Mouse (Mus musculus): ENCODE results near the gene Pcca. TPM values are rescaled to one million over a fixed set of nuclear protein-coding genes. Genes with fewer than 3 reads are reported as not detected.

Pcca gene
- polyA plus RNA-seq, 1 experiment from 2014 or later: 27.7 TPM

GRCm38 (mm10) chr14:122823791-122824190, 289.7 kb downstream of the Pcca start:
- no peaks in the 10 kb centered on the region for H3K36me3 ChIP-seq (ENCODE audit: control insufficient read depth, insufficient read depth, low read length)
- no peak overlapping the region for H3K9ac ChIP-seq (replicated peaks; ENCODE audit: low read depth, low read length)

GRCm38 (mm10) chr14:122825464-122825863, 291.3 kb downstream of the Pcca start:
- Histone ChIP-seq H3K4me1 (ENCODE audit: control insufficient read depth, insufficient read depth, low read length) (no peaks in the 10 kb centered on the region), H3K9ac (replicated peaks; ENCODE audit: low read depth, low read length) (no peak overlapping the region), H3K27ac (ENCODE audit: low read depth, low read length) (no peak overlapping the region), H3K9me3 (ENCODE audit: control insufficient read depth, low read length) (no peaks in the 10 kb centered on the region), H3K4me3 (ENCODE audit: low read depth, low read length) (no peak overlapping the region), H3K36me3 (ENCODE audit: control insufficient read depth, insufficient read depth, low read length) (no peaks in the 10 kb centered on the region), H3K27me3 (ENCODE audit: control insufficient read depth, insufficient read depth, low read length) (no peaks in the 10 kb centered on the region), H3K4me2 (ENCODE audit: low read depth, low read length) (no peak overlapping the region)
- no peak for ATAC-seq (ENCODE audit: low read depth)
- 94% methylated on average over 2 of the region's 2 CpGs for WGBS

More at GRCm38 (mm10) chr14:122823791-122824190, 289.7 kb downstream of the Pcca start:
- no peak for ATAC-seq (ENCODE audit: low read depth)
- no peak overlapping the region for H3K4me2 ChIP-seq (ENCODE audit: low read depth, low read length)
- H3K27ac ChIP-seq (ENCODE audit: low read depth, low read length): no peak overlapping the region
- H3K27me3 ChIP-seq (ENCODE audit: control insufficient read depth, insufficient read depth, low read length): no peaks in the 10 kb centered on the region
- no peaks in the 10 kb centered on the region for H3K9me3 ChIP-seq (ENCODE audit: control insufficient read depth, low read length)
- WGBS: 77% methylated on average over 2 of the region's 2 CpGs
- H3K4me1 ChIP-seq (ENCODE audit: control insufficient read depth, insufficient read depth, low read length): no peaks in the 10 kb centered on the region
- no peak overlapping the region for H3K4me3 ChIP-seq (ENCODE audit: low read depth, low read length)

- WGBS: 86% methylated on average over 1 of the region's 1 CpGs
- no peaks in the 10 kb centered on the region for H3K9me3 ChIP-seq (ENCODE audit: control insufficient read depth, low read length)
- no peak overlapping the region for H3K9ac ChIP-seq (replicated peaks; ENCODE audit: low read depth, low read length)
- H3K4me1 ChIP-seq (ENCODE audit: control insufficient read depth, insufficient read depth, low read length): no peaks in the 10 kb centered on the region
- H3K4me2 ChIP-seq (ENCODE audit: low read depth, low read length): no peak overlapping the region
- H3K4me3 ChIP-seq (ENCODE audit: low read depth, low read length): no peak overlapping the region
- H3K27me3 ChIP-seq (ENCODE audit: control insufficient read depth, insufficient read depth, low read length): no peaks in the 10 kb centered on the region
- ATAC-seq (ENCODE audit: low read depth): no peak
- no peaks in the 10 kb centered on the region for H3K36me3 ChIP-seq (ENCODE audit: control insufficient read depth, insufficient read depth, low read length)
- H3K27ac ChIP-seq (ENCODE audit: low read depth, low read length): no peak overlapping the region
Observed at GRCm38 (mm10) chr14:122830433-122830832, 296.3 kb downstream of the Pcca start.

- no peak for ATAC-seq (ENCODE audit: low read depth)
- 91% methylated on average over 3 of the region's 3 CpGs for WGBS
- no peaks in the 10 kb centered on the region for H3K36me3 ChIP-seq (ENCODE audit: control insufficient read depth, insufficient read depth, low read length)
- H3K4me3 ChIP-seq (ENCODE audit: low read depth, low read length): no peak overlapping the region
- H3K4me2 ChIP-seq (ENCODE audit: low read depth, low read length): no peak overlapping the region
- H3K27me3 ChIP-seq (ENCODE audit: control insufficient read depth, insufficient read depth, low read length): no peaks in the 10 kb centered on the region
- no peak overlapping the region for H3K9ac ChIP-seq (replicated peaks; ENCODE audit: low read depth, low read length)
- H3K27ac ChIP-seq (ENCODE audit: low read depth, low read length): no peak overlapping the region
- H3K4me1 ChIP-seq (ENCODE audit: control insufficient read depth, insufficient read depth, low read length): peaks cover 5% of the 10 kb centered on the region; the same call in 1 of the 2 replicates
- H3K9me3 ChIP-seq (ENCODE audit: control insufficient read depth, low read length): no peaks in the 10 kb centered on the region
Observed at GRCm38 (mm10) chr14:122833666-122834065, 299.5 kb downstream of the Pcca start.

- Histone ChIP-seq H3K27me3 (ENCODE audit: control insufficient read depth, insufficient read depth, low read length) (no peaks in the 10 kb centered on the region), H3K4me2 (ENCODE audit: low read depth, low read length) (no peak overlapping the region), H3K4me3 (ENCODE audit: low read depth, low read length) (no peak overlapping the region), H3K36me3 (ENCODE audit: control insufficient read depth, insufficient read depth, low read length) (no peaks in the 10 kb centered on the region), H3K9ac (replicated peaks; ENCODE audit: low read depth, low read length) (no peak overlapping the region), H3K9me3 (ENCODE audit: control insufficient read depth, low read length) (no peaks in the 10 kb centered on the region), H3K27ac (ENCODE audit: low read depth, low read length) (no peak overlapping the region), H3K4me1 (ENCODE audit: control insufficient read depth, insufficient read depth, low read length) (peaks cover 5% of the 10 kb centered on the region; the same call in 1 of the 2 replicates)
- no peak for ATAC-seq (ENCODE audit: low read depth)
- 85% methylated on average over 1 of the region's 1 CpGs for WGBS
Observed at GRCm38 (mm10) chr14:122834753-122835152, 300.6 kb downstream of the Pcca start.

- no peak overlapping the region for H3K4me2 ChIP-seq (ENCODE audit: low read depth, low read length)
- 56% methylated on average over 7 of the region's 7 CpGs for WGBS
- no peak overlapping the region for H3K9ac ChIP-seq (replicated peaks; ENCODE audit: low read depth, low read length)
- no peaks in the 10 kb centered on the region for H3K9me3 ChIP-seq (ENCODE audit: control insufficient read depth, low read length)
- H3K36me3 ChIP-seq (ENCODE audit: control insufficient read depth, insufficient read depth, low read length): no peaks in the 10 kb centered on the region
- no peak for ATAC-seq (ENCODE audit: low read depth)
- H3K27ac ChIP-seq (ENCODE audit: low read depth, low read length): peak overlapping the region; percentile 55; the same call in 1 of the 2 replicates
- H3K4me3 ChIP-seq (ENCODE audit: low read depth, low read length): no peak overlapping the region
- H3K27me3 ChIP-seq (ENCODE audit: control insufficient read depth, insufficient read depth, low read length): no peaks in the 10 kb centered on the region
- H3K4me1 ChIP-seq (ENCODE audit: control insufficient read depth, insufficient read depth, low read length): peaks cover 5% of the 10 kb centered on the region; the same call in 1 of the 2 replicates
Observed at GRCm38 (mm10) chr14:122835487-122836190, 301.5 kb downstream of the Pcca start.

- H3K4me1 ChIP-seq (ENCODE audit: control insufficient read depth, insufficient read depth, low read length): peaks cover 5% of the 10 kb centered on the region; the same call in 1 of the 2 replicates
- WGBS: 34% methylated on average over 4 of the region's 4 CpGs
- peak overlapping the region; percentile 55; the same call in 1 of the 2 replicates for H3K27ac ChIP-seq (ENCODE audit: low read depth, low read length)
- H3K4me3 ChIP-seq (ENCODE audit: low read depth, low read length): no peak overlapping the region
- no peak overlapping the region for H3K4me2 ChIP-seq (ENCODE audit: low read depth, low read length)
- no peak overlapping the region for H3K9ac ChIP-seq (replicated peaks; ENCODE audit: low read depth, low read length)
- H3K36me3 ChIP-seq (ENCODE audit: control insufficient read depth, insufficient read depth, low read length): no peaks in the 10 kb centered on the region
- peak; percentile 24; the same call in 1 of the 2 replicates for ATAC-seq (ENCODE audit: low read depth)
- H3K9me3 ChIP-seq (ENCODE audit: control insufficient read depth, low read length): no peaks in the 10 kb centered on the region
- H3K27me3 ChIP-seq (ENCODE audit: control insufficient read depth, insufficient read depth, low read length): no peaks in the 10 kb centered on the region
Observed at GRCm38 (mm10) chr14:122836221-122836620, 302.1 kb downstream of the Pcca start.

GRCm38 (mm10) chr14:122837018-122837417, 302.9 kb downstream of the Pcca start:
- WGBS: 58% methylated on average over 2 of the region's 2 CpGs
- Histone ChIP-seq H3K4me1 (ENCODE audit: control insufficient read depth, insufficient read depth, low read length) (peaks cover 5% of the 10 kb centered on the region; the same call in 1 of the 2 replicates), H3K36me3 (ENCODE audit: control insufficient read depth, insufficient read depth, low read length) (no peaks in the 10 kb centered on the region), H3K27me3 (ENCODE audit: control insufficient read depth, insufficient read depth, low read length) (no peaks in the 10 kb centered on the region), H3K9me3 (ENCODE audit: control insufficient read depth, low read length) (no peaks in the 10 kb centered on the region), H3K4me2 (ENCODE audit: low read depth, low read length) (no peak overlapping the region), H3K4me3 (ENCODE audit: low read depth, low read length) (no peak overlapping the region), H3K27ac (ENCODE audit: low read depth, low read length) (no peak overlapping the region), H3K9ac (replicated peaks; ENCODE audit: low read depth, low read length) (no peak overlapping the region)
- no peak; the same call in 1 of the 2 replicates for ATAC-seq (ENCODE audit: low read depth)

- WGBS: 82% methylated on average over 5 of the region's 5 CpGs
Observed at GRCm38 (mm10) chr14:122852506-122853057, 318.5 kb downstream of the Pcca start.

More at GRCm38 (mm10) chr14:122852506-122853057, 318.5 kb downstream of the Pcca start:
- no peaks in the 10 kb centered on the region for H3K27me3 ChIP-seq (ENCODE audit: control insufficient read depth, insufficient read depth, low read length)
- no peak overlapping the region for H3K9ac ChIP-seq (replicated peaks; ENCODE audit: low read depth, low read length)
- H3K4me3 ChIP-seq (ENCODE audit: low read depth, low read length): no peak overlapping the region
- H3K4me1 ChIP-seq (ENCODE audit: control insufficient read depth, insufficient read depth, low read length): no peaks in the 10 kb centered on the region
- no peak overlapping the region for H3K27ac ChIP-seq (ENCODE audit: low read depth, low read length)
- no peaks in the 10 kb centered on the region for H3K9me3 ChIP-seq (ENCODE audit: control insufficient read depth, low read length)
- no peaks in the 10 kb centered on the region for H3K36me3 ChIP-seq (ENCODE audit: control insufficient read depth, insufficient read depth, low read length)
- ATAC-seq (ENCODE audit: low read depth): no peak
- H3K4me2 ChIP-seq (ENCODE audit: low read depth, low read length): no peak overlapping the region

Data from neural tube, embryonic 14.5 days (tissue).